Mouse (Mus musculus): ENCODE measurements at regions not wholly inside any gene's neighbourhood (a gene's known extent, or its start where the extent isn't known, plus 50 kb on each side); places are given as distances from the start of the nearest gene placed in this dataset.

DNA sequence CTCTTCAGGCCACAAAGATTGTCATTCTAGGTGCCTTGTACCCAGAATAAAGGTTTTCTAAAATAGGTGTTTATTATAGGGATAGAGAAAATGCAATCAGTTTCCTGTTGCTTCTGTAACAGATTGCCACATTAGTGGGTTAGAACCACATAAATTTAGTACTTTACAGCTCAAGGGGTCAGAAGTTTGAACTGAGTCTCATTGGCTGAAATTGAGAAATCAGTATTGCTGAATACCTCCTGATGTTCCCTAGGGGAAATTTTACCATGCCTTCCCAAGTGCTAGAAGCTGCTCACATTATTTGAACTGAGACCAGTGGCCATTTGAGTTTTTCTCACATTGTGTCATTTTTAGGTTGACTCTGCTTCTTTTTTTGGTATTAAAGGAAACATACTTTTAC, 160.2 kb downstream of the Calcrl start:
- DNase-seq (ENCODE audit: low spot score) = no peak

DNA sequence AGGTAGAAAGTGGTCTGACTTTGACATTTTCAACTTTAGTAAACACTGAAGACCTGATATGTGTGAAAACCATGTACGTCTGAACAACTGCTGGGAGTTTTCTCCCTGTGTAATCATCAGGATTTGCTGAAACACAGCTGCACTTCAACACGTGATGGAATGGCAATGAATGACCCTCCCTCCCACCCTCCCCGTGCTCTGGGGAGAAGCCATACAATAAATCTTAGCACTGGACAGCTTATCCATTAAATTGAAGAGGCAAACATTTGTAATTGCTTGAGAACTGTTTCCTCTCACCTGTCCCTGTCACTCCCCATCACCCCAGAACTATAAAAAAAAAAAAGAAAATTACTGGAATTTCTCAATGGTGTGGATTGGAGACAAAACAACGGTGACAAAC, 159.1 kb downstream of the Calcrl start:
- DNase-seq (ENCODE audit: low spot score) = peak; percentile 39

DNA sequence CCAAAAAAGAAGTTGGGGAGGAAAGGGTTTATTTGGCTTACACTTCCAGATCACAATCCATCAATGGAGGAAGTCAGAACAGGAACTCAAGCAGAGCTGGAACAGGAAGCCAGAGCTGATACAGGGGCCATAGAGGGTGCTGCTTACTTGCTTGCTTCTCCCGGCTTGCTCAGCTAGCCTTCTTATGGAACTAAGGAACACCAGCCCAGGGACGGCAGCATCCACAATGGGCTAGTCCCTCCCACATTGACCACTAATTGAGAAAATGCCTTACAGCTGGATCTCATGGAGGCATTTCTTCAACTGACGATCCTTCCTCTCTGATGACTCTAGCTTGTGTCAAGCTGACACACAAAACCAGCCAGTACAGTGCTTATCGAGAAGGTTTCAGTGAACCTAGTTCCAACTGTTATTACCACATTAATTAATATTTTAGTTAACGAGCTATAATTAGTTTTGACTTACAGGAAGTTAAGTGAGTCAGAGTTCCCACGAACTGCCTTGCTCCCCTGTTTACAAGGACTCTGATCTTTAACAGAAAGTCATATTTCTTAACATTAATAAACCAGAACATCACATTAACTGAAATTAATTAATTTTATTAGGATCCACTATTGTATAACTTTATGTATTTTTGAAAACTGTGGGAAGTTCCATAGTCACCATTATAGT, 158.2 kb downstream of the Calcrl start:
- DNase-seq (ENCODE audit: low spot score) = peak; percentile 72

DNA sequence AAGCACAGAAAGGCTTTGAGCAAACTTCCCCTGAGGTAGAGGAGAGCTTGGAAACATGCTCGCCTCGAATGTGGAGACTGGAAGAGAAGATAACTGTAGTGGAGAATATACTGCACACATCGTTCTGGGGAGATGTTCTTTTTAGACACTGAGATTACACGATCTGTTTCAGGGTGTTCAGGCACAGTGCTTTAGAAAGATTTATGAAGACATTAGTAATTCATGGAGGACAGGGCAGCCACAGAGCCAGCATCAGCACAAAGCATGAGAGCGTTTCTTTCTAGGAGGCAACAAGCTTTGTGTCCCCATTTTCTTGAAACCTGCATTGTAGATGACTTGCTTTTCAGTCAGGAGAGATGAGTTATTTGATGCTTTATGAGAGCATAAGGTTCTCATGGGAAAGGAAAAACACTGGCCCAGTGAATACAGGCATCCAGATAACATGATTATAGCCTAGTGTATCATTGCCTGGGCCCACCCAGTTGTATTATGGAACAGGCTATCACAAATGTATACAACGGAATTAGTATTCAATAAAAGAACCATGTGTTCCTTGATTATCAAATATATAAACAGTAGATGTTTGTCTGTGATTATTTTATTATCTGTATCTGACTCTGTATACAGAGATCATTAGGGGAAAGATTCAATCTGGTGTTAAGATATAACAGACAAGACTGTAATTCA, 151.0 kb downstream of the Calcrl start:
- DNase-seq (ENCODE audit: low spot score) = no peak

DNA sequence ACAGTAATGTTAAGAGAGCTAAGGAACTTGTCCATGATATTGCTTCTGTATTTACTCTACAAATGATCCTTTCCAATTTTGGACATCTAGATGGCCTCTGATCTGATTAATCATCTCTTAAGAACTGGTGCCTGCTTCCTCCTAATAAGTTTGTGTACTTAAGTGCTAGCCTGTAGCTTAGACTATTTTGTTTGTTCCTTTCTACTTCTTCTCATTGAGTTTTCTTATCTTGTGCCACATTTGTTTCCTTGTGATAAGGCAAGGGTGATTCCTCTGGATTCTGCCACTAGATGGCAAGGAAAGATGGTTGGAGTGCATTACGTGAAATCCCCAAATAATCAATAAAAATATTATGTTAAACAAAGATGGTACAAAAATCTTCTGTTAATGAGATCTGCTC, 148.0 kb downstream of the Calcrl start:
- DNase-seq (ENCODE audit: low spot score) = no peak

All from embryo, embryonic 10 days (tissue).